Mouse (Mus musculus) kidney, adult 10 weeks (tissue): Measurements from ENCODE around the gene Samhd1. TPM values are rescaled to one million over a fixed set of nuclear protein-coding genes. Genes with fewer than 3 reads are reported as not detected.

ENCODE experiments used
- polyA plus RNA-seq: library from polyadenylated mRNA; stranded (reverse); fragments of 350-450 nt; fragmentation: Illumina TruSeq; extraction: RNeasy Lipid Tissue Mini Kit (QIAGEN cat#74804); gene quantifications from one replicate; pipeline ENCODE4 v1.2.3, GENCODE M21; 2014; ENCODE audit warnings: low read depth, low replicate concordance

Gene Samhd1
- polyA plus RNA-seq: 71.0 TPM

DNA sequence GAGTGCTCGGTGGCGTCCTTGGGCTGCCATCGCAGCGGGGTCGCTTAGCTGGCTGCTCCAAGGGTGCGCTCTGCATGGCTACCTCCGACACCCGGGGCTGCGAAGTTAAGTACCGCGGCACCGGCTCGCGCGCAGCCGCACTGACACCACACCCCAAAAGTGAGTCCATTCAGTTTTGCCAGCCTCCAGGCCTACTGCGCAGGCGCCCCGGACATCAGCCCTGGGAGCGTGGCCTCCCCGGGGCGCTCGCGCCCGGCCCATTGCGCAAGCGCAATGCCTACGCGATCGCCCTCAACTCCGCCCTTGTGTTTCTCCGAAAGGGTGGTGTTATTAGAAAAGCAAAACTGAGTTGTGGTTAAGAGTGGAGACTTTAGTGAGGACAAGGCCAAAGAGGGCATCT is at the start of gene Samhd1:
Gene Samhd1 (minus strand): TSS at position 252 of the 400 bp plus-strand sequence.

DNA sequence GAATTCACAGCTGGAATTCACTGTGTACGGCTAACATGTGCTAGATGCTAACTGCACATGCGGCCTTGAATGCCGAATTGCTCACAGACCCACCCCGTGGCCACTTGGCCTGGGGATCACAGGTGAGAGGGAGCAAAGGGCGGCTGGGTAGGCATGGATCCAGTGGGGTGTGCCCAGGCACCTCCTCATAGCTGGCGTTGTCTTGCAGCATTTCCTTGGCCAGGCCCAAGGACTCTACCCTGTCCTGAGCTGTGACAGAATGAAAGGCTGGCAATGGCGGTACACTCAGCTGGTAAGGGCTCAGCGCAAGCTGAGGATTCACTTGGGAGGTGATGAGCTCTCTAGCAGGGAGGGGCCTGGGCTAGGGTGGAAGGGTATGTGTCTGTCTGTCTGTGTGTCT is 48.3 kb downstream of the Samhd1 start, which contains the start of gene Tldc2:
Gene Tldc2 (plus strand): TSS at position 260 of the 400 bp plus-strand sequence.

DNA sequence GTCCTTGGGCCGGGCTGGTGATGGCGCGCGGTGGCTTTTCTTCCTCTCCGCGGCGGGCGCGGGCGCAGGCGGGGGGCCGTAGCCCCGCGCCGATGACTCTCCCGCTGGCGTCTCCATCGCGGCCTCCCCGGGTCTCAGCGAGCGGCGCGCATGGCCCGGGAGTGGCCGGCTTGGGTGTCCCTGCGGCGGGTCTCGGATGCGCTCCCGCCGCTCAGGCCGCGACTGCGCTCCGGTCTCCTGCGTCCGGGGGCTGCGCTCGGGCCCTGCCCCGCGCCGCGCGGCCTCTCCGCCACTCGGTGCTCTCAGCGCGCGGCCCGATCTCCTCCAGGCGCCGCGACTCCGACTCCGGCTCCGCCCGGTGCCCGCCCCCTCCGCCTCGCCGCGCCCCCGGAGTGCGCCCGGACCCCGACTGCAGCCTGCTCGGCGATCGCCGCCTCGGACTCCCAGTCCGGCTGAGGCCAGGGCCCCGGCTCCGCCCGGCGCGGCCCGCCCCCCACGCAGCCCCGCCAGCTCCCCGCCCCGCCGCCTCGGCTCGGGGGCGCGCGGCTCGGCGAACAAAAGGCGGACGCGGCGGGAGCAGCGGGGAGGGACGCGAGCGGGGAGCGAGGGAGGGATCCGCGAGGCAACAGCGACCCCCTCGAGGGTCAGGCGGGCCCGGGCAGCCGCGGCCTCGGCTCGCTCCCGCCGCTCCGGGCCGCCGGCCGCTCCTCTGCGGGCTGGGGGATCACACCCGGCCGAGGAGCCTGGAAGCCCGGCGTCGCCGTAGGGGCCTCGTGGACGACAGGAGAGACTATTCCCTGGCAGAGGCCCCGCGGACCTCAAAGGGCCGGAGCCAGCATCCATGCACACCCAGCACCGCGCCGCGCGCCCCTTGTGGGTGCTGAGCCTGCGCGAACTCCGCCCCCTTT is 56.0 kb downstream of the Samhd1 start, which contains the start of gene Soga1:
Gene Soga1 (minus strand): TSS at position 462 of the 908 bp plus-strand sequence.

Other genes with a start within 250 kb of the Samhd1 start
- not detected for gene Sla2, start 248.1 kb downstream of the Samhd1 start, polyA plus RNA-seq
- gene Ndrg3, start 143.2 kb downstream of the Samhd1 start, polyA plus RNA-seq: 77.1 TPM
- 7.1 TPM for gene Dsn1, start 128.1 kb downstream of the Samhd1 start, polyA plus RNA-seq
- 0.32 TPM for gene Soga1, start 56.0 kb downstream of the Samhd1 start, polyA plus RNA-seq
- 0.93 TPM for gene Tldc2, start 48.2 kb downstream of the Samhd1 start, polyA plus RNA-seq
- 15.5 TPM for gene Rbl1, start 69.3 kb upstream of the Samhd1 start, polyA plus RNA-seq
- 137 TPM for gene Rpn2, start 143.8 kb upstream of the Samhd1 start, polyA plus RNA-seq
- gene Mroh8, start 144.3 kb upstream of the Samhd1 start, polyA plus RNA-seq: not detected
- gene Ghrh, start 212.2 kb upstream of the Samhd1 start, polyA plus RNA-seq: not detected
- 5.1 TPM for gene Manbal, start 232.3 kb upstream of the Samhd1 start, polyA plus RNA-seq